Mouse (Mus musculus) kidney, postnatal 36 days (tissue): ENCODE measurements around the gene Rufy3.

Experiments used
- DNase-seq, 2 experiments: peaks; one replicate each; pipeline ENCODE4 v3.0.0; 2021 to 2022; ENCODE audit warnings: mixed read lengths in 2 of 2

The Rufy3 gene

DNA sequence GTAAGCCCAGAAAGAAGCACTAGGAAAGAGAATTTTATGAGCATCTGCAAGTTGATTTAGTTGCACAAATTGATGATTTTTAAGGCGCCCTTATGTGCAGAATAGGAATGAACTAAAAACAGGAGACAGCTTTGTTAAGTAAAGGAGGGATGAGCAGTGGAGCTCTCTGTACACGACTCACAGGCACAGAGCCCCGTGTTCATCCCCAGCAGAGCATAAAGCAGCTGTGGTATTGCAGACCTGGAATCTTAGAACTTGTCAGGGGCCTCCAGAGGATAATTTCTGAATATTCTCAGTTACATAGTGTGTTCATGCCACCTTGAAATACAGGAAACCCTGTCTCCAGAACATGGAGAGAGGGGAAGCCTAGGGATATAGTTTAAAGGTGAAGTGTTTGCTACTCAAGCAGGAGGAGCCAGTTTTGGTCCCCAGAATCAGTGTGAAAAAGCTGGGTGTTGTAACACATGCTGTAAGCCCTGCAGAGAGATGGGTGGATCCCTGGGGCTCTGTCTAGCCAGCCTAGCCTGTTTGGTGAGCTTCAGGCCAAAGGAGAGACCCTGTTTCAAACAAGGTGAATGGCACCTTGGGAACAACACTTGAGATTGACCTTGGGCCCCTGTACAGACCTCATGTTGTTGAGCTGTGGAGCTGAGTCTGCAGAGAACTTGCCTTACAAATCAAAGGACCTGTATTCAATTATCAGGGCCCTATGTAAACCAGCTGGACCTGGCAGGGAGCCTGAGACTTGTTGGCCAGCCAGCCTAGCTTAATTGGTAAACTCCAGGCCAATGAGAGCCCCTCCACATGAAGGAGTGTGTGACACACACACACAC, 10.9 kb downstream of the Rufy3 start:
- DNase-seq, result peak; percentile 70 to 71

DNA sequence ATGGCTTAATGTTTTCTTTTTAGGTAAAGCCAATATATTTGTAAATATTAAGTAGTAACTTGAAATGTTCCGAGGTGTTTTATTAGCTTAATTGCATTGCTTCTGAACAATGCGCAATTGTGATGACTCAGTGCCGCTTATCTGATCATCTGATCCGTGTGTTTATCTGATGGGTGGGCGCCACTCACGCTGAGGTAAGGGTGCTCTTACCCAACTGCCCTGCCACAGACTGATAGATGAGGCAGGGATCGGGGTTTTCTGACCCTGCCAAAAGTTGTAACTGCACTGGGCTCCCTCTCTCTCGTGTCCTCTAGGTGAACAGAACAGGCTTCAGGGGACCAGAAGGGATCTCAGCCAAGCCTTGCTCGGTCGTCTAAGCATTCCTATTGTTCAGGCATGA, 15.8 kb downstream of the Rufy3 start:
- DNase-seq, result no peak

DNA sequence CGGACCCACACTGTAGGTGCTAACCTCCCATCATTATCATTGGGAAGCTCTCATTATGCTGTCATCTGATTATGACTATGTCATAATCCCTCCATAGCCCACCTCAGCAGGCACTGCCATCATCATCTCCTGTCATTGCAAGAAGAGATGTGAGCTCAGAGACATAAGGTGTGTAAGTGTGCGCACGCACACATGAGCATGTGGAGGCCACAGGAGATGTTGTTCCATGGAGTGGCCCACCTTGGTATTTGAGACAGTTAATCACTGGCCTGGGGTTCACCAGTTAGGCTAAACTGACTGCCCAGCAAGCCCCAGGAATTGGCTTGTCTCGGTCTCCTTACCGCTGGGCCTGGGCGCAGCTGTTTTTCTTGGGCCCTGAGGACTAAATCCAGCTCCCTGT, 16.5 kb downstream of the Rufy3 start:
- no peak for DNase-seq

DNA sequence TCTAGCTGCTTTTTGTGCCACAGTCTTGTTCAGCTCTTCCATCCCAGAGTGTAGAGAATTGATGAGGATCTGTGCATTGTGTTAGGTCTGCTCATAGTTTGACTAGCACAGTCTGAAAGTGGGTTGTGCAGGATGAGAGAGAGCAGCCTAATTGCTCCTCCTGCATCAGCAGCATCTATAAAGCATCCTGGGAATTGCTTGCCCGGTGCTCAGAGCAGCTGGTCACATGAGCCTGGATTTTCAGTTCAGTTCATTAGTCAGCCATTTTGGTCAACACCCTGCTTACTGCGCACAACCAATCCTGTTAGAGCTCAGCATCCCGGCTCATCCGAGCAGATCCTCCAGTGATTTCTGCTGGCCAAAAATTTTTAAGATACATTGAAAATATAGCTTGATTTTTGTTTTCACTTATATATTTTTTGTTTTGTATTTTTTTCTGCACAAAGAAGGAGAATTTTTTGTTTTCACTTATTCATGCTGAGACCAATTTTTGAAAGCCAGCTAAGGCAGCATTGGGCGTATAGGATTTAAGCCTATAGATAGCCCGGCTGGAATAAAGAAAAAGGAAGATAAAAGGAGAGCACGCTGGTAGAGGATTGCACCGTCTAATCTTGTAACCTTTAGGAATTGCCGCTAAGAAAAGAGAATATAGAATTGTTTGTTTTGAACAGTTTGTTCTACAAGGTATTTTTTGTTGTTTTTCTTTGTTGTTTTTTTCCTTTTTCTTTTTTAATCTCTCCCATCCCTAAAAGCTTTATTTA, 18.6 kb downstream of the Rufy3 start:
- DNase-seq, result peak; percentile 48 to 65

DNA sequence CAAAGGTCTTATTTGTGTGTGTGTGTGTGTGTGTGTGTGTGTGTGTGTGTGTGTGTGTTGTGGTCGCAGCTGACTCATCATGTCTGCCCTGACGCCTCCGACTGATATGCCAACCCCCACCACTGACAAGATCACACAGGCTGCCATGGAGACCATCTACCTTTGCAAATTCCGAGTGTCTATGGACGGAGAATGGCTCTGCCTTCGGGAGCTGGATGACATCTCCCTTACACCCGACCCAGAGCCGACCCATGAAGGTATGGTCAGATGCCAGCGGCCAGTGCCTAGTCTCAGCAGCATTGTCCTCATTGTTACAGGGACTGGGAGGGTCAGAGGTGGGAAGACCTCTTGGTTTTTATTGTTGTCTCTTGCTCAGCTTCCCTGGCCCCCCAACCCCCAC, 19.2 kb downstream of the Rufy3 start:
- DNase-seq, result peak in 1 of 2 experiments; percentile 34

DNA sequence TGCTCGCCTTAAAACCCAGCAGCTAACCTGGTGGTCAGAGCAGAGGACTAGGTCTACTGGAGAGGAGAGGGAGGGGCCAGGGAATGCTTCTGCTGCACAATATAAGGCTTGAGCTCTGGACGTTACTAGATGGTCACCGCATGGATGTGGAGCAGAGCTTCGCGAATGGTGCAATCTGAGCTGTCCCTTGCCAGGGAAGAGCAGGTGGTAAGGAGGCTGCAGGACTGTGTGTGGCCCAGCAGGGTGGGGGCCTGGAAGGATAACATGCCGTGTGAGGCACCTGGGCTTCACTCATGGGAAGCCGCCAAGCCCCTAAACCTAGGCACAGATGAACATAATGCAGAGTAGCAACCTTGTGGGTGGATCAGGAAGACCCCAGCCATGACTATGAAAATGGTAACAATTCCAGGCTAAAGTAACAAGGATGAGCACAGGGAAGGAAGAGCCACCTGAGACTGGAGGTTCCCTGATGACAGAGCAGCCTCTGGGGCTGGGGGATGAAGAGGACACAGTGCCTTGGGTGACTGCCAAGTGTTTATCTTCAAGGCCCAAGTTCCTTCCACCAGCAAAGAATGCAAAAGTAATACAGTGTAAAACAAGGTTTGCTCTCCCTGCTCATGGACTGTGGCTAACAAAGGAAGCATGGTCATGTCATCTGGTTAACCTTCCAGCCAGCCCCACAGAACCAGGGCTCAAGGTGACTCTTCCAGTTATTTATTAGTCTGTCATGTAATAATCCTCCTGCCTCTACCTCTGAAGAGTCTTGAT, 21.8 kb downstream of the Rufy3 start:
- DNase-seq, result peak; percentile 45 to 61

DNA sequence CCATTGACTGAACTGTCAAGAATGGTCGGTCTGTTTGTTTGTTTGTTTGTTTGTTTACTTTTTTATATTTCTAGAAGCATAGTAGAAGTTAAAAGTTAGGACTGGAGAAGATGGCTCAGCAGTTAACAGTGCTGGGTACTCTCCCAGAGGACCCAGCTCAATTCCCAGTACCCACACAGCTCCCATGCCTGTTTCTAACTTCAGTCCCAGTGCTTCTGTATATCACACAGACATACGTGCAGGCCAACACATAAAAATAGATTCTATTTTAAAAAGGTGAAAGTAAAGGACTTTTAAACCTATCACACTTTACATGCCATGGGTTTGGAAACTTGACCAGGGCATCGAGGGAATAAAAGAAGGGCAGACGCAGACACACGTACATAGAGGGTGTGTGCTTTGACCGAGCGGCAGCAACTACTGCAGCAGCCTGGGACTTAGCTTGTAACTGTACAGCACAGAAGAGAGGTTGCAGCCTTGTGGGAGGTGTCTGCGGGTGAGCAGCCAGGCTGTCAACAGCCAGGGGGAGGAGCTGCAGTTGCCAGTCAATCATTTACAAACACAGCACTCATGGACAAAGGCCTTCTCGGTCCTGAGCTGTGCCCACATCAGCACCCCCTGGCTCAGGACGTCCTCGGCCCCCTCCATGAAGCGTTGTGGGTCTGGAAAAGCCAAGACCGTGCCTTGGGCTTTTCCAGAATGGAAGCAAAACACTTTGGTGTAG, 22.5 kb downstream of the Rufy3 start:
- peak; percentile 85 to 91 for DNase-seq

DNA sequence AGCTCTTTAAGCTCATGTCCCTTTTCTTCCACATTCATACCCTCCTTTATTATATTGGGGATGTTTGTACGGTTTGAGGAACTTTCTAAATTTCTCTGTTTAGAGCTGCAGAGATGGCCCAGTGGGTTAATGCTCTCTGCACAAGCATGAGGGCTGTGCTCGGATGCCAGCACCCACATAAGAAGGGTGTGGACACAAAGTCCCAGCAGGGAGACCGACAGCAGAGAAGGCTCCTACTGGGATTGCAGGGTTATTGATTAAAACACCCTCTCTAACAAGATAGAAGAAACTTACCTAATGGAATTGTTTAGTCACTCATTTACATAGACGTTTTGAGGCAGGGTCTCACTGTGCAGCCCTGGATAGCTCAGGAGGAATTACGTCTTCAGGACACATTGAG, 23.6 kb downstream of the Rufy3 start:
- peak in 1 of 2 experiments; percentile 32 for DNase-seq

DNA sequence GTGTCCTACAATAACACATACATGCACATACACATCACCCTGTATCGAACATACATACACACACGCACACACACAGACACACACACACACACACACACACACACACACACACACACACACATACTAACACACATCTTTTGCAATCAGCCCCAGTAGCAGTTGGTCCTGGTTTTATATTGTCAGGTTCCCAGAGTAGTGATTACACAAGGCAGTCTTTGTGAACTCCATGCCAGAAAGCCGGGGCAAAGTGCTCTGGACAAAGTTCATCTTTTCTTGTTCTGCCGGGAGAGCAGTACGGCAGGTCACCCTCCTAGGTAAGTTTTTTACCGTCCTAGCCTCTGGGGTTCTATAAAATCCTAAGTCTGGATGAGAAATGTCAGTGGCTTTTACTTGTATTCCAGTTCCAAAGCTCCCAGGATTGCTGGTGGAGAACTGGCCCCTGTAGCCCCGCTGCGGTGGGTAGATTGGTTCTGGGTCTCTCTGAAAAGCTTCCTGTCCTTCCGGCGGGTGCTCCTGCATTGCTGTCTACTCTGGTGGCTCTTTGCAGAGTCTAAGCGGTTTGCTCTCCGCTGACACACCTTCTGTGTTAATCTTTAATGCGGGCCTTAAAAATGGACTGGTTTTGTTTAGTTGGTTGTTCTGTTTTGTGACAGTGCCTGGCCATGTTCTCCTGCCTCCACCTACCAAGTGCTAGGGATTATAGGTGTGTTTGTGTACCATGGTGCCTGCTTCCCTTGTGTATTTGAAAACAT, 28.8 kb downstream of the Rufy3 start:
- DNase-seq, result peak; percentile 77 to 88

DNA sequence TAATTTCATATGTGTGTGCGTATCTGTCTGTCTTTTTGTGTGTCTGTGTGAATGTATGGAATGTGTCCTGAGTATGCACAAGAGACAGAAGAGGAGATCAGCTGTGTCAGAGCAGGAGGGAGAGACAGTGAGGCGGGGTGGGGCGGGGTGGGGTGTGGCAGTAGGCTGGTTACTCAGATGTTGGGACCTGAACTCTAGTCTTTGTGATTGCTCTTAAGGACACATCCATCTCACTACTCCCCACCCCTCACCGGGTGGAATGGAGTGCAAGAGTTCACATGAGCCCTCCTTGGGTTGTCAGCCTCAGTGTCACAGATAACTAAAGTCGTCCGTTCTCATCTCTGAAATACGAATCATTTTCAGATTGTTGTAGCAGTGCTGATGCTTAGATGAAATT, 29.3 kb downstream of the Rufy3 start:
- DNase-seq, result peak in 1 of 2 experiments; percentile 25

DNA sequence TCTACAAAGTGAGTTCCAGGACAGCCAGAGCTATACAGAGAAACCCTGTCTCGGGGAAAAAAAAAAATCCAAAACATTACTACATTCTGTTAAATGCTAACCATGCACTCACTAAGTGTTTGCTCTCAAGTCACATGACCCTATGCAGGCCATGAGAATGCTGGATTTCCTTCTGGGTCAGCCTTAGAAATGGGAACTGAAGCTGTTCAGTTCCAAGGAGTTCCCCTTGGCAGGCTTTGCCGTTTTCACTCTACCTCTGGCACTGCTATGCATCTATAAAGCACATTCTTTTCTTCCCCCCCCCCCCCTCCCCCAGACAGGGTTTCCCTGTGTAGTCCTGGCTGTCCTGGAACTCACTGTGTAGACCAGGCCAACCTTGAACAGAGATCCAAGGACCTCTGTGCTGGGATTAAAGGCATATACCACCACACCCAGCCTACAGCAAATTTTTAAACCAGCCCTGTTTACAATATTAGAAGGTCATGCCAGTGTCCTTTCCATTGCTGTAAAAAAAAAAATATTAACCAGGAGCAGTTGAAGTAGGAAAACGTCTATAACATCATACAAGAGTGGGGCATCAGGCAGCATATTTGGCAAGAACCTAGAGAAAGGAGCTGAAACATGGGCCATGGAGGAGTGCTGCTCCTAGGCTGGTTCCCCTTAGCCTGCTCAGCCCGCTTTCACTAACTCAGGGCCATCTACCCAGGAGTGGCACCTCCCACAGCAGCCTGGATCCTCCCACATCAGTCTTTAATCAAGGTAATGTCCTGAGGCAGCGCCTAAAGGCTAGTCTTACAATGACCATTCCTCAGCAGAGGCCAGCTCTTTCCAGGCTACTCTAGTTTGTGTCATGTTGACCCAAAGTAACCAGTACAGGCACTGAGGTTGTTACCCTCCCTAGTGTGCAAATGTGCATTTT, 31.0 kb downstream of the Rufy3 start:
- DNase-seq, result peak; percentile 49 to 77

DNA sequence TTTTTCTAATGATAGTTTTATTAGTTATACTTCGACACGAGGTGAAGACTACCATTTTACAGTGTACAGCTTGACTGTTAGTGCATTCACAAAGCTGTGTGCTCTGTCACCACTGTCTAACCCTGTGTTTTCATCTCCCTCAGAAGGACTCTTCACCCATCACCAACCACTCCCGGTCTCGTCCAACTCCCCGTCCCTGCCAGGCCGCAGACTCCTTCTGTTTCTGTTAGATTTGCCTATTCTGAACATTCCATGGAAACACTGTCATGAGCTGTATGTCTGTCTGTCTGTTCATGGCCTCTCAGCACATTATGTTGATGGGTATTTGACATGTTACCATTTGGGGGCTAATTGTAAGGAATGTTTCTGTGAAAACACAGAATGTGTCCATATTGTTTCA, 34.1 kb downstream of the Rufy3 start:
- DNase-seq, result no peak

DNA sequence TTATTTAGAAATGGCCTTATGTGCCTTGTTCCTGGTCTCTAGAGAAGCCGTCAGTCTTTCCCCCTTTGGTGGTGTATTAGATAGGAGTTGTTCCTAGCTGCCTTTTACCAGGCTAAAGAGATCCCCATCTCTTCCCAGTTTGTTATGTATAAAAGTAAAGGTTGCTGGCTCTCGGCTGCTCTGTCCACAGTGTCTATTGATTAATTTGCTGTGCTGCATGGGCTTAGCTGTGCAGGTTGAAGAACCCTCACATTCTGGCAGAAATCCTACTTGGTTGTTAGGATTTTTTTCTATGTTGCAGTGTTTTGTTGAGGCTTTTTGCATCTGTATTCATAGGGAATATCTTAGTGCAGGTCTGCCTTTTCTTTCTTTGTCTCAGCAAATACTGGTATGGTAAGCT, 37.2 kb downstream of the Rufy3 start:
- DNase-seq, result no peak

DNA sequence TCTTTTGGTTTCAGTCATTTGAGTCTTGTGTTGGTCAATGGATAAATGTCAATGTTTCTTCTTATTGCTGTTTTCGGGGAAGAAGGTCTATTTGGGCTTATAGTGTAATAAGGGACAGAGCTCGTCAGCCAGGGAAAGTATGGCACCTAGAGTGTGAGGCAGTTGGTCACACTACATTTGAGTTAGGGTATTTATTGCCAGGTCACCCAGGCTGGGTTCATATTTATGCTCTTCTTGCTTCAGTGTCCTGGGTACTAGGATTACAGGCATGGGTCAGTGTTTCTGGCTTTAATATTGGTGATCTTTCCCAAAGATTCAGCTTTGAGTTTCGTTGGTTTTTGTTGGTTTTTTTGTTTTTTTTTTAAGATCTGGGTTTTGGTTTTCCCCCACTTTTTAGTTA, 37.9 kb downstream of the Rufy3 start:
- DNase-seq, result no peak

DNA sequence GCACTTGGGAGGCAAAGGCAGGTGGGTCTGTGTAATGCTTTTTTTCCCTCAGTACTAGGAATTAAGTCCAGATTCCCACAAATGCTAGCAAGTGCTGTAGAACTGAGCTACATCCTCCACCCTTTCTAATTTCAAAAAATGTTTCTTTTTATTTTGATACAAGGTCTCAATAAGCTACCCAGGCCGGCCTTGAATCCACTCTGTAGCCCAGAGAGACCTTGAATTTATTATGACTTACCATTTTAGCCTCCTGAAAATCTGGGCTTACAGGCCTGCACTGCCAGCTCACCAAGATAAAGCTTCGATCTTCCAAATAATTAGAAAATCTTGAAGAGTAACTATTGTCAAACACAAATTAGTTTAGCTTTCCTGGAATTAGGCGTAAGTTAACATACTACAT, 39.2 kb downstream of the Rufy3 start:
- no peak for DNase-seq

DNA sequence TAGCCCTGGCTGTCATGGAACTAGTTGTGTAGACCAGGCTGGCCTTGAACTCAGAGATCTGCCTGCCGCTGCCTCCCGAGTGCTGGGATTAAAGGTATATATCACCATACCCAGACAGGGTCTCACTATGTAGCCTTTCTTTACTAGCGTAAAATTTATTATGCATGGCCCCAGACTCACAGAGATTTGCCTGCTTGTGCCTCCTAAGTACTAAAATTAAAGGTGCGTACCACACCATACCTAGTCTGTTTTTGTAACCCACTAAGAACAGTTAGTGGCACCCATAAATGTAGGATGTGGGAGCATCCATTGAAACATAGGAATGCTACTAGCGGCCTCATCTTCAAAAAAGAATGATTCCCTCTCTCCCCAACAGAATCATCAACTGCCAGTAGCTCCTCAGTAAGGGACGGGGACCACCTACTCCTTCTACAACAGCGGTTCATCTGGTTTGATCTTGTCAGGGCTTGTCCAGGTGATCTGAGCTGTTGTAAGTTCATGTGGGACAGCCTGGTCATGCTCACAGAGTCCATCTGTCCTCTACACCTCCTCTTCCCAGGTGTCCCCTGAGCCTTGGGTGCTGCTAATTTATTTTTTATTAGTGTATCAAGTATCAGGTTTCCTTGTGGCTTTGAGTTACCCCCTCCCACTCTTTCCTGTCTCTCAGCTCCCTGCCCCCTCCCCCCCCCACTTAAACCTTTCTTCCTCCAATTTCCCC, 40.0 kb downstream of the Rufy3 start:
- DNase-seq, result no peak

DNA sequence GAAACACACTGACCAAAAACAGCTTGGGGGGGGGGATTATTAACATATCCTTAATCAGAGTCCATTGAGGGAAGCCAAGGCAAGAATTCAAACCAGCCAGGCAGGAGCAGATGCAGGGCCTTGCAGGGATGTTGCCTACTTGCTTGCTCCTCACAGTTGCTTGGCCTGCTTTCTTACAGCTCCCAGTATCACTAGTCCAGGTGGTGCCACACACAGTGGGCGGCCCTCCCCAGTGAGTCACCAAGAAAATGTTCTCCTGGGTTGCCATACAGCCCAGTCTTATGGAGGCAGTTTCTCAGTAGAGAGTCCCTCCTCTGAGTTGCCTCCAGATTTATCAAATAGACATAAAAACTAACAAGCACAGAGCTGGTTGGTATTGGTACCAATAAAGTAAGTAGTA, 49.3 kb downstream of the Rufy3 start:
- no peak for DNase-seq

DNA sequence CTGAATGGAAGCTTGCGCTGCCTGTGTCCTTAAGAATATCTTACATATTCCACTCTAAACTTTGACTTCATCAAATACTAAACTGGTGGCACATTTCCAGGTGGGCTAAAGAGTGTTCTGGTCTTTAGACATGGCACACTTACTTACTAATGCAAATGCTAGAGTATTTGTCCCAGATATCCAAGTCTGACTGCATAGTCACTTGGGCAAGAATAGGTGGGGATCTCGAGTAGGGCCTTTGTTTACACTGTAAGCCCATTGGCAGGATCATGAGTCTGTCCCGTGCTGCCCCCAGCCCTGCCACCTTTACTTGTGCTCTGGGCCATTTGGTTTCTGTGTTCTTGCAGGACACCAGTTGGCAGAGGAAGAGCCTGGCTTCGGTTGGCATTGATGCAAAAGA, 52.1 kb downstream of the Rufy3 start:
- DNase-seq, result no peak

DNA sequence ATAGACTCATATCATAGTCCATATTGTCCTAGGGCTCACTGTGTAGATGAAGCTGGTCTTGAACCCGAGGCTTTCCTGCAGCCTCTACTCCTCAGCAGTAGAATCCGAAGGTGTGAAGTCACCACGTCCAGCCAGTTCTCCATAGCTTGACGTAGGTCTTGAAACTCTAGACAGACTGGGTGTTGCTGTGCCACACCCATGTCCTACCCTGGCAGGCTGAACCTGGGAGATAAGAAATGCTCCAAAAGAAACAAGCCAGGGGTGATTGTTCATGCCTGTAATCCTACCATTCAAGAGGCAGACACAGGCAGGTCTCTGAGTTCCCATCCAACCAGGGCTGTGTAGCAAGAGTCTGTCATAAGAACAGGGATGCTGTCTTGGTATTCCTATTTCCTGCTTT, 62.7 kb downstream of the Rufy3 start:
- no peak for DNase-seq

DNA sequence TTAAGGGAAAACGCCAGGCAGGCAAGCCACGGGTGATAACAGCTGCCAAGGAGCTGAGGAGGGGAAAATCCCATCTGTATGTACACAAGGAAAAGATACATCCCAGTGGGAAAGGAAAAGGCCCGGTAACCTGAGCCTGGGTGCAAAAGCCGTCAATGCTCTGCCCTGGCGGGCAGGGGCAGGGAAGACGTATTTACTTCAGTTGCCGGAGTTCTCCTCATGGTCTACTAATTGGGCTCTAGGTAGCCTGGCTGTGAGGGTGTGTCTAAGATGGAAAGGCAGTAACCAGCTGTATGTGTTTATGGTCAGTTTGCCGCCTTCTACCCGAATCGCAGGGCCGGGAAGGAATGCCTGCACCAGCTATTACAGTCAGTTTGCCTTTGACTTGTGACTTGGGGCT, 64.3 kb downstream of the Rufy3 start:
- DNase-seq, result no peak
